Mouse (Mus musculus) C2C12 (cell line): ENCODE results near the gene Slc47a2.

Experiments used
- CTCF ChIP-seq: IDR thresholded peaks from one replicate; pipeline ENCODE4 v1.5.1; 2011; ENCODE audit not compliant: control insufficient read depth, insufficient read depth, insufficient read length
- MYOG ChIP-seq: IDR thresholded peaks from one replicate; pipeline ENCODE4 v1.6.1; 2011; ENCODE audit not compliant: control insufficient read depth, insufficient read length; ENCODE audit errors: extremely low read depth

DNA sequence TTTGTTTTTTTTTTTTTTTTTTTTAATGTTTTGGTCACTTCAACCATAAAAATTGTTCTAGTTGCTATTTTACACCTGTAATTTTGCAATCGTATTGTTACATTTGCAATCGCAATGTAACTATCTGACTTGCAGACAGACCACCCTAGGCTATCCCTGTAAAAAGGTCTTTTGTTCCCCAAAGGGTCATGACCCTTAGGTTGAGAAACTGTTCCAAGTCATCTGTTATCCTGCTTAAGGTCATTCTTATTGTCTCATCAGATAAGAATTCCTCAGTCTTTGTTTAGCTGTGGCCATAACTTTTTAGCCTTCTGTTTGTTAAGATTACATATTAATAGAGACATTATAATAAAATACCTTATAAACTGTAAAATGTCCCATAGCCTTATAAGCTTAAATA, 49.4 kb downstream of the Slc47a2 start:
- no peak for TF ChIP-seq CTCF
- TF ChIP-seq MYOG: no peak
